Mouse (Mus musculus): ENCODE measurements around the gene Mad1l1. TPM values are rescaled to one million over a fixed set of nuclear protein-coding genes. Genes with fewer than 3 reads are reported as not detected.

Mad1l1 gene
- polyA plus RNA-seq, 1 experiment: 29.9 TPM

DNA sequence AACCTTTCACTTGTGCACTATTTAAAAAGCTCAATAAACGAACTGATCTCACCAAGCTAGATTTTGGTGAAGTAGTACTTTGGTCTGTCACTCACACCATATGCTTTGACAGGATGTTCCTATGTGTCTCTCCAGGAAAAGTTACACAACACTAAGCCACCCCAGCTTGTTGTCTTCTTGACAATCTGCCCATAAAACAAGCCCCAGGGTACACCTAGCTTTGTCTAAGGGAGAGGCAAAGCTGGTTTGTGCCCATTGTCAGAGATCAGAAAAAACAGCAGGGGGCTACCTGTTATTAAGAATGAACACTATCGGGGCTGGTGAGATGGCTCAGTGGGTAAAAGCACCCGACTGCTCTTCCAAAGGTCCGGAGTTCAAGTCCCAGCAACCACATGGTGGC, 148.2 kb downstream of the Mad1l1 start:
- no peak for DNase-seq (ENCODE audit: low read depth)
- no peak for TF ChIP-seq POLR2A (IDR thresholded peaks at IDR 0.05; ENCODE audit: borderline replicate concordance, extremely low read depth, insufficient read depth, insufficient read length, poor library complexity, severe bottlenecking)
- no peak for TF ChIP-seq CTCF (IDR thresholded peaks at IDR 0.05; ENCODE audit: borderline replicate concordance, extremely low read depth, insufficient read depth, insufficient read length)

DNA sequence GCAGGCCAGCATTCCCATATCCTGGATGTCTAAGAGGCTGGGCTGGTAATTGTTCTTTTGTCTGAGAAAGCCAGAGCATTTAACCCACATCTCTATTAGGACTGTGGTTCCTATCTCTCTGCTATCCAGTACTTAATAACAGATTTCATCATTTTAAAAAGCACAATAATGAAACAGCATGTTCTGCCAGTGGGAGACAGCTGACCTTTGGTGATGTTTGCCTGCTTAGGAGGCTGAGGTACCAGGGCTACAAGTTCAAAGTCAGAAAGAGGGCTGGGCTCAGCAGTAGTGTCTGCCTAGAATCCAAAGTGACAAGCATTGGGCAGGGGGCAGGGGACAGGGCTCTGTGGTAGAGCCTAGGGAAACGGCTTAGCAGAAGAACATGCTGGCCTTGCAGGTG, 149.6 kb downstream of the Mad1l1 start:
- no peak for DNase-seq (ENCODE audit: low read depth)

GRCm38 (mm10) chr5:140167531-140167930, 153.8 kb downstream of the Mad1l1 start:
- no peak for DNase-seq (ENCODE audit: low read depth)
- TF ChIP-seq CTCF (IDR thresholded peaks at IDR 0.05; ENCODE audit: borderline replicate concordance, extremely low read depth, insufficient read depth, insufficient read length) (no peak), POLR2A (IDR thresholded peaks at IDR 0.05; ENCODE audit: borderline replicate concordance, extremely low read depth, insufficient read depth, insufficient read length, poor library complexity, severe bottlenecking) (no peak)

More for the DNA sequence above, 149.6 kb downstream of the Mad1l1 start:
- TF ChIP-seq CTCF (IDR thresholded peaks at IDR 0.05; ENCODE audit: borderline replicate concordance, extremely low read depth, insufficient read depth, insufficient read length) (no peak), POLR2A (IDR thresholded peaks at IDR 0.05; ENCODE audit: borderline replicate concordance, extremely low read depth, insufficient read depth, insufficient read length, poor library complexity, severe bottlenecking) (no peak)

DNA sequence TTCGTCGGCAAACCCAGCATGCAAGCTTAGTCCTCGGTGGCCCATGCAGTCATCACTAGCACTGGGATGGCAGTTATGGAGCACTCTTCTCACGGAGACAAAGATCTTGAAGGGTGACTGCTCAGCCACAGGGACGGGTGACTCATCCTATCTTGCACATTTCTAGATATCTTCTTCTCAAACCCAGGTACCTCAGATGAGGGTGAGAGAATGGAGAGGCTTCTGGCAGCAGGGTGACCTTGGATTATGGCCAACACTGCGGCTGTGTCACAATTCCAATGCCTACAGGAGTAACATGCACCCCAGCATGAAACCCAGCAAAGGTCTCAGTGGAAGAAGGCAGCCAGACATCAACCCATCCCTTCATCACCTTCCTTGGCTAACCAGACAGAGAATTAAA, 154.3 kb downstream of the Mad1l1 start:
- TF ChIP-seq CTCF (IDR thresholded peaks at IDR 0.05; ENCODE audit: borderline replicate concordance, extremely low read depth, insufficient read depth, insufficient read length) (no peak), POLR2A (IDR thresholded peaks at IDR 0.05; ENCODE audit: borderline replicate concordance, extremely low read depth, insufficient read depth, insufficient read length, poor library complexity, severe bottlenecking) (no peak)
- no peak for DNase-seq (ENCODE audit: low read depth)

DNA sequence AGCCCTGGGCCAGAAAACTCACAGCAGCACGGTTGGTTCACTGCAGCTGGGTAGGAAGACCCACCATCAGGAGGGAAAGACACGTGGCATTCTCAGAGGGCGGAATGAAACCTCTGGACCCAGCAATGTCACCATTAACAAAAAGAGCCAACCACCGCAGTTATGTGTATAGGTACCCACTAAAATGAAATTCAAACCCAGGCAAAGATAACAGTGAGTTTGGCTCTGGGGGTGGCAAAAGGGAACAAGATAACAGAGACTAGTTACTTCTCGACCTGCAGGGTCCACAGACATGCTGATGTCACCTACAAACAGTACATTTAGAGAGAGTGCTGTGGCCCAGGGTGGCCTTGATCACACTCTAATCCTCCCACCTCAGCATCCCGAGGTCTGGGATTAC, 157.4 kb downstream of the Mad1l1 start:
- DNase-seq (ENCODE audit: low read depth): no peak
- TF ChIP-seq CTCF (IDR thresholded peaks at IDR 0.05; ENCODE audit: borderline replicate concordance, extremely low read depth, insufficient read depth, insufficient read length): no peak
- no peak for TF ChIP-seq POLR2A (IDR thresholded peaks at IDR 0.05; ENCODE audit: borderline replicate concordance, extremely low read depth, insufficient read depth, insufficient read length, poor library complexity, severe bottlenecking)

GRCm38 (mm10) chr5:140162071-140162845, 159.1 kb downstream of the Mad1l1 start:
- no peak for DNase-seq (ENCODE audit: low read depth)
- TF ChIP-seq CTCF (IDR thresholded peaks at IDR 0.05; ENCODE audit: borderline replicate concordance, extremely low read depth, insufficient read depth, insufficient read length): no peak
- TF ChIP-seq POLR2A (IDR thresholded peaks at IDR 0.05; ENCODE audit: borderline replicate concordance, extremely low read depth, insufficient read depth, insufficient read length, poor library complexity, severe bottlenecking): no peak

DNA sequence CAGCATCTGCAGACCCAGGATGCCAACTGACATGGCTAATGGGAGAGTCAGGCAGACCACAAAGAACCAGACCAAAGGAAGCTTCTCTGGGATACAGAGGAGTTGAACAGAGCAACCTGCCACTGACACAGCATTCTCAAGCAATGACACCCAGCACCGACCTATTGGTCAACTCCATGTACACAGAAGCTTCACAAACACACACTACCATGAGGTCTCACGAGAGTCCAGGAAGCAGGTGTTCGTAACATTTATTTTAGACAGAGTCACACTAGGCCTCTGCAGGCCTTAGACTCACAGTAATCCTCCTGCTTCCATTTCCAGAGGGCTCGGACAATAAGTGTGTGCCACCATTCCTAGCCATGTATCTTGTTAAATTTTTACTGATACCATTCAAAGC, 162.3 kb downstream of the Mad1l1 start:
- TF ChIP-seq CTCF (IDR thresholded peaks at IDR 0.05; ENCODE audit: borderline replicate concordance, extremely low read depth, insufficient read depth, insufficient read length) (no peak), POLR2A (IDR thresholded peaks at IDR 0.05; ENCODE audit: borderline replicate concordance, extremely low read depth, insufficient read depth, insufficient read length, poor library complexity, severe bottlenecking) (no peak)
- no peak for DNase-seq (ENCODE audit: low read depth)

DNA sequence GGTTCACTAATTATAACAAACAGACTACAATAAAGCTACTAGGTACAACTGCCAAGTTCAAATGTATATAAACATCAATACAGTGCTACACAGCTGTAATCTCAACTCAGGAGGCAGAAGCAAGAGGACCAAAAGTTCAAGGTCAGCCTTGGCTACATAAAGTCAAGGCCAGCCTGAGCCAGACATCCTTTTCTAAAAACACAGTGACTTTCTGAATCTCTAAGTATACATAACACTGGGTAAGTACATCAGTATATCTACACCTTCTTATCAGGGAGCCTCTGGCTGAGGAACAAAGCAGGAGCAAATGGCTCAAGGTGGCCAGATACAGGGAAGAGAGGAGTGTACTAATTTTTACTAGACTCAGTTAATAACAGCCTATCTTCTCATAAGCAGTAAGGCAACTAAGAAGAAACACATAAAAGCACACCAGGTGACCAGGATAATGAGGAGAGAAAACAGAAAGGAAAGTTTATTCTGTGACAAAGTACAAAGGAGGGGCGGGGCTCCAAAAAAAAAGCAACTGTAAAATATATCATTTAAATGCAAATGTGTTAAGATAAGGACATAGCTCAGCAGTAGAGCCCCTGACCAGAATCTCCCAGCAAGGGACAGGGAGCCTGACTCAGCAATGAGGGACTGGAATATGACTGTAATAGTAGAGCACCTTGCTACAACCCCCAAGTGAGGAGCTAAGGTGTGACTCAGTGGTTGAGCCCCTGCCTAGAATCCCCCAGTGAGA, 163.3 kb downstream of the Mad1l1 start:
- DNase-seq (ENCODE audit: low read depth): no peak
- TF ChIP-seq CTCF (IDR thresholded peaks at IDR 0.05; ENCODE audit: borderline replicate concordance, extremely low read depth, insufficient read depth, insufficient read length) (no peak), POLR2A (IDR thresholded peaks at IDR 0.05; ENCODE audit: borderline replicate concordance, extremely low read depth, insufficient read depth, insufficient read length, poor library complexity, severe bottlenecking) (no peak)

DNA sequence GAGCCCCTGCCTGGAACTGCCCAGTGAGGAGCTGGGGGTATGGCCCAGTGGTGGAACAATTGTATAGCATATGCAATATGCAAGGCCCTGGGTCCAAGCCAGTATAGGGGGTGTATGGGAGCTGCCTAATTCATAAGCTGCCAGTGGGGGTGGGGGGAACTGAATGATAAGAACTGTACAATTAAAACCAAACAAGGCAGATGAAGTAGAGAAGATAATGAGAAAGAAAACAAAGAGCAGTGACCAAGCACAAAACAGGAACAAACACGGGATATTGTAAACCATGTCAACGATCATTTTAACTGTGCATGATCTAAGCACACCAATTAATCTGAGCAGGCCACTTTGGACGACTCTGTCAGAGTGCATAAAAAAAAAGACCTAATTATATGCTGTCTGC, 167.2 kb downstream of the Mad1l1 start:
- DNase-seq (ENCODE audit: low read depth): no peak
- TF ChIP-seq CTCF (IDR thresholded peaks at IDR 0.05; ENCODE audit: borderline replicate concordance, extremely low read depth, insufficient read depth, insufficient read length) (no peak), POLR2A (IDR thresholded peaks at IDR 0.05; ENCODE audit: borderline replicate concordance, extremely low read depth, insufficient read depth, insufficient read length, poor library complexity, severe bottlenecking) (no peak)

- TF ChIP-seq CTCF (IDR thresholded peaks at IDR 0.05; ENCODE audit: borderline replicate concordance, extremely low read depth, insufficient read depth, insufficient read length) (no peak), POLR2A (IDR thresholded peaks at IDR 0.05; ENCODE audit: borderline replicate concordance, extremely low read depth, insufficient read depth, insufficient read length, poor library complexity, severe bottlenecking) (no peak)
- peak; percentile 62 for DNase-seq (ENCODE audit: low read depth)
Observed at GRCm38 (mm10) chr5:140151871-140152270, 169.5 kb downstream of the Mad1l1 start.

DNA sequence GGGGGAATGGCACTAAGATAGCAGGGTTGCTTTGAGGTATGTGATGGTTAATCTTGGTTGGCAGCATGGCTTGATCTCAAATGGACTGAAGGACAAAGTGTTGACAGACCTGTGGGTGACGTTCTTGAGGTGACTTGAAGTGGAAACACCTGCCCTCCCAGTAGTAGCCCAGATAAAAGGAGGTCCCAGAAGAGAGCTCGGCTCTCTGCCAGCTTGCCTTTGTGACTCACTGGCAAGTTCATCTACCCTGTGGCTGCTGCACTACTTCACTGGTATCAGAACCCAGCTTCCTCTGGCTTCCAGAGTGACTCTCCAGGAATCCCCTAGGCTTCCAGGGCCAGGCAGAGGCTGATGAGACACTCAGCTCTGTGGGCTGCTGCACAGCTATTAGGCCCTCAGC, 170.2 kb downstream of the Mad1l1 start:
- no peak for DNase-seq (ENCODE audit: low read depth)
- TF ChIP-seq CTCF (IDR thresholded peaks at IDR 0.05; ENCODE audit: borderline replicate concordance, extremely low read depth, insufficient read depth, insufficient read length) (no peak), POLR2A (IDR thresholded peaks at IDR 0.05; ENCODE audit: borderline replicate concordance, extremely low read depth, insufficient read depth, insufficient read length, poor library complexity, severe bottlenecking) (no peak)
